Comparison of ENCODE assay signal across 19 mouse cellular contexts in genomic region chr12:27294191-27294590, GRCm38 (mm10). TPM values are rescaled to one million over a fixed set of nuclear protein-coding genes. Genes with fewer than 3 reads are reported as not detected.
DNase-seq lines count a peak whose midpoint lies in the region; ATAC-seq and TF ChIP-seq lines count a peak whose summit lies in the region.
"Had no signal": no experiment of that assay in that cellular context is flagged by ENCODE, and none has a peak within 500 bp of the region (broad histone marks: within the 10 kb centered on the region; RNA-seq: fewer than 3 reads in every experiment).

No protein-coding gene starts in this region.

- H3K36me3 ChIP-seq in heart, postnatal 0 days (replicated peaks; ENCODE audit: control insufficient read depth, insufficient read depth, low read length): no peaks in the 10 kb centered on the region
- H3K36me3 ChIP-seq in neural tube, embryonic 13.5 days: no peaks in the 10 kb centered on the region
- H3K36me3 ChIP-seq in hindbrain, embryonic 11.5 days (ENCODE audit: control insufficient read depth, insufficient read depth, low read length): no peaks in the 10 kb centered on the region
- H3K36me3 ChIP-seq: embryonic facial prominence, embryonic 12.5 days; heart, embryonic 10.5 days; liver, embryonic 12.5 days had no signal

- 0 out of 2 replicates have a peak, but pooled peaks cover 15% of the 10 kb centered on the region for H3K4me1 ChIP-seq in heart, postnatal 0 days (ENCODE audit: control insufficient read depth, insufficient read depth)
- peaks cover 33% of the 10 kb centered on the region for H3K4me1 ChIP-seq in neural tube, embryonic 13.5 days (replicated peaks)
- H3K4me1 ChIP-seq in hindbrain, embryonic 11.5 days (replicated peaks; ENCODE audit: control insufficient read depth, insufficient read depth, low read length): no peaks in the 10 kb centered on the region; the same call in 1 of the 2 replicates
- H3K4me1 ChIP-seq: liver, embryonic 12.5 days had no signal

- no peak overlapping the region for H3K27ac ChIP-seq in heart, postnatal 0 days (ENCODE audit: low read depth)
- peak overlapping the region; percentile 59 for H3K27ac ChIP-seq in neural tube, embryonic 13.5 days (replicated peaks)
- peak overlapping the region; percentile 68 for H3K27ac ChIP-seq in hindbrain, embryonic 11.5 days (ENCODE audit: low read depth, low read length)
- H3K27ac ChIP-seq: embryonic facial prominence, embryonic 12.5 days; liver, embryonic 12.5 days had no signal

- ATAC-seq in heart, postnatal 0 days (ENCODE audit: insufficient read depth, low read depth): peak; percentile 39; the same call in 1 of the 2 replicates
- ATAC-seq in neural tube, embryonic 13.5 days (ENCODE audit: low read depth): no peak
- no peak for ATAC-seq in hindbrain, embryonic 11.5 days (ENCODE audit: low FRiP score)
- ATAC-seq: activated CD4-positive, CD25-positive, alpha-beta regulatory T cell, adult 4 months; CD4-positive, CD25-positive, alpha-beta regulatory T cell, adult 4 months; forebrain, postnatal 0 days; liver, embryonic 12.5 days had no signal

- no peak for TF ChIP-seq CTCF in heart, postnatal 0 days (IDR thresholded peaks at IDR 0.05; ENCODE audit: low read depth)

- H3K4me2 ChIP-seq in heart, postnatal 0 days (ENCODE audit: low read depth, low read length): no peak overlapping the region
- no peak overlapping the region for H3K4me2 ChIP-seq in neural tube, embryonic 13.5 days
- no peak overlapping the region for H3K4me2 ChIP-seq in hindbrain, embryonic 11.5 days (replicated peaks; ENCODE audit: low read depth, low read length)
- H3K4me2 ChIP-seq: embryonic facial prominence, embryonic 12.5 days; liver, embryonic 12.5 days had no signal

- H3K4me3 ChIP-seq in heart, postnatal 0 days (ENCODE audit: low read depth, low read length): no peak overlapping the region
- H3K4me3 ChIP-seq in neural tube, embryonic 13.5 days: no peak overlapping the region
- H3K4me3 ChIP-seq in hindbrain, embryonic 11.5 days (ENCODE audit: low read depth, low read length): no peak overlapping the region
- H3K4me3 ChIP-seq: embryonic facial prominence, embryonic 12.5 days; heart, embryonic 10.5 days; liver, embryonic 12.5 days had no signal

- DNase-seq in heart, postnatal 0 days (ENCODE audit: low spot score): no peak
- DNase-seq in heart, adult 18-20 months: no peak
- no peak for DNase-seq in neural tube, embryonic 10.5 days (ENCODE audit: extremely low spot score, low spot score)
- no peak for DNase-seq in hindbrain, embryonic 11.5 days (ENCODE audit: low spot score)
- no peak for DNase-seq in thymus, postnatal 0 days (ENCODE audit: low spot score)
- no peak for DNase-seq in cerebellum, postnatal 25 days
- DNase-seq: cerebellum, adult 18-20 months; forebrain, postnatal 0 days; gastrocnemius, postnatal 10 days; kidney, postnatal 25 days; left cerebral cortex, postnatal 4 days; lung, postnatal 14 days; right cerebral cortex, postnatal 14 days had no signal

- no peaks in the 10 kb centered on the region for H3K27me3 ChIP-seq in heart, postnatal 0 days (ENCODE audit: control insufficient read depth, insufficient read depth, low read length)
- no peaks in the 10 kb centered on the region for H3K27me3 ChIP-seq in neural tube, embryonic 13.5 days
- no peaks in the 10 kb centered on the region for H3K27me3 ChIP-seq in hindbrain, embryonic 11.5 days (ENCODE audit: control insufficient read depth, insufficient read depth, low read length)
- H3K27me3 ChIP-seq: embryonic facial prominence, embryonic 12.5 days; liver, embryonic 12.5 days had no signal

- TF ChIP-seq EP300 in heart, postnatal 0 days (IDR thresholded peaks at IDR 0.05; ENCODE audit: low read depth): no peak

- 21% methylated on average over 1 of the region's 1 CpGs for WGBS in heart, postnatal 0 days
- WGBS in neural tube, embryonic 13.5 days: 32% methylated on average over 1 of the region's 1 CpGs
- 26% methylated on average over 1 of the region's 1 CpGs for WGBS in hindbrain, embryonic 11.5 days

- H3K9ac ChIP-seq in heart, postnatal 0 days (replicated peaks; ENCODE audit: low read depth, low read length): no peak overlapping the region
- no peak overlapping the region for H3K9ac ChIP-seq in neural tube, embryonic 13.5 days
- no peak overlapping the region for H3K9ac ChIP-seq in hindbrain, embryonic 11.5 days (ENCODE audit: low read depth, low read length)
- H3K9ac ChIP-seq: embryonic facial prominence, embryonic 12.5 days; forebrain, postnatal 0 days; liver, embryonic 12.5 days had no signal

- H3K9me3 ChIP-seq in heart, postnatal 0 days (replicated peaks; ENCODE audit: control insufficient read depth, low read length): no peaks in the 10 kb centered on the region
- H3K9me3 ChIP-seq in neural tube, embryonic 13.5 days: no peaks in the 10 kb centered on the region
- no peaks in the 10 kb centered on the region for H3K9me3 ChIP-seq in hindbrain, embryonic 11.5 days (ENCODE audit: control insufficient read depth, low read length)
- H3K9me3 ChIP-seq: embryonic facial prominence, embryonic 12.5 days; heart, embryonic 10.5 days; liver, embryonic 12.5 days had no signal

RNA-seq across cellular contexts. Expression of gene Sox11, which starts 48.2 kb away (rescaled TPM):
- total RNA-seq in heart, postnatal 0 days (2014; rRNA removed; ENCODE audit: low replicate concordance): 5.7 and 6.6 TPM in 2 replicates
- 3.8 and 3.9 TPM in 2 replicates for polyA plus RNA-seq in heart, postnatal 0 days (2015; fragmentation: Nextera tagmentation; extraction: Ambion mirVana)
- not detected for total RNA-seq in heart, adult 18-20 months (2021)
- 512 and 534 TPM in 2 replicates for polyA plus RNA-seq in neural tube, embryonic 13.5 days (2015; fragmentation: Nextera tagmentation; extraction: Ambion mirVana)
- 728 and 786 TPM in 2 replicates for polyA plus RNA-seq in hindbrain, embryonic 11.5 days (2014; fragmentation: Nextera tagmentation; extraction: Ambion mirVana)
- 0.18 and 0.36 TPM in 2 replicates for polyA plus RNA-seq in thymus, postnatal 0 days (2015; fragmentation: Nextera tagmentation; extraction: Ambion mirVana)

Comparison
In these comparisons a context has a peak if more than half of its experiments do, and no peak if none do; other contexts are left out.
1. RNA of gene Sox11, which starts 48.2 kb away (polyA plus RNA-seq): 728 to 786 TPM in hindbrain, embryonic 11.5 days and 512 to 534 TPM in neural tube, embryonic 13.5 days; 3.8 to 3.9 TPM in heart, postnatal 0 days and 0.18 to 0.36 TPM in thymus, postnatal 0 days; every median in the first group is over 100 times any median in the second.